Mouse (Mus musculus) myocyte (in vitro differentiated cells): ENCODE results near the gene Haghl. TPM values are rescaled to one million over a fixed set of nuclear protein-coding genes. Genes with fewer than 3 reads are reported as not detected.
"Not testable (repeated sequence)": the region's sequence is repeated elsewhere in the genome, so short reads cannot be mapped to it uniquely, and the experiment has no call there.

Experiments
- H3K27me3 ChIP-seq: one replicate; pipeline ENCODE4 v1.6.1; 2011; ENCODE audit not compliant: control insufficient read depth, insufficient read depth, insufficient read length
- H3K36me3 ChIP-seq: one replicate; pipeline ENCODE4 v1.6.1; 2011; ENCODE audit not compliant: control insufficient read depth, insufficient read depth
- H3K4me2 ChIP-seq: one replicate; pipeline ENCODE4 v1.6.1; 2011; ENCODE audit warnings: low read depth, control low read depth
- H3K4me3 ChIP-seq: one replicate; pipeline ENCODE4 v1.5.1; 2011; ENCODE audit warnings: mild to moderate bottlenecking, control low read depth, moderate library complexity
- H3K79me2 ChIP-seq: one replicate; pipeline ENCODE4 v1.6.1; 2011; ENCODE audit not compliant: control insufficient read depth, insufficient read depth
- H3ac ChIP-seq: one replicate; pipeline ENCODE4 v1.6.1; 2011; ENCODE audit not compliant: control insufficient read depth, insufficient read length
- CEBPB ChIP-seq: IDR thresholded peaks from 2 replicates; pipeline ENCODE4 v1.6.1; 2011; ENCODE audit warnings: mild to moderate bottlenecking, moderate library complexity; ENCODE audit not compliant: poor library complexity, insufficient read depth, severe bottlenecking
- E2F4 ChIP-seq: IDR thresholded peaks from one replicate; pipeline ENCODE4 v1.6.1; 2011; ENCODE audit warnings: mild to moderate bottlenecking, control low read depth, moderate library complexity; ENCODE audit not compliant: insufficient read depth
- MAX ChIP-seq: IDR thresholded peaks from one replicate; pipeline ENCODE4 v1.6.1; 2011; ENCODE audit warnings: low read depth, mild to moderate bottlenecking, control low read depth
- MYOD1 ChIP-seq, 3 experiments: IDR thresholded peaks; one replicate each; pipeline ENCODE4 v1.6.1; 2011; ENCODE audit warnings: control low read depth in 2 of 3, low read depth in 2 of 3, mild to moderate bottlenecking in 2 of 3, moderate library complexity in 1 of 3; ENCODE audit not compliant: insufficient read length in 2 of 3, control insufficient read depth in 1 of 3
- MYOG ChIP-seq, 3 experiments: IDR thresholded peaks; one replicate each; pipeline ENCODE4 v1.6.1; 2011; ENCODE audit warnings: control low read depth in 2 of 3, low read depth in 2 of 3, mild to moderate bottlenecking in 2 of 3; ENCODE audit not compliant: insufficient read length in 2 of 3, control insufficient read depth in 1 of 3, insufficient read depth in 1 of 3
- POLR2A ChIP-seq: IDR thresholded peaks from one replicate; pipeline ENCODE4 v1.6.1; 2011; ENCODE audit warnings: low read depth, mild to moderate bottlenecking, control low read depth, moderate library complexity; ENCODE audit not compliant: insufficient read length
- POLR2AphosphoS2 ChIP-seq: IDR thresholded peaks from one replicate; pipeline ENCODE4 v1.6.1; 2011; ENCODE audit warnings: low read depth, control low read depth; ENCODE audit not compliant: insufficient read length
- REST ChIP-seq: IDR thresholded peaks from one replicate; pipeline ENCODE4 v1.6.1; 2011; ENCODE audit warnings: mild to moderate bottlenecking, control low read depth, moderate library complexity; ENCODE audit not compliant: insufficient read depth, insufficient read length
- SRF ChIP-seq: IDR thresholded peaks from one replicate; pipeline ENCODE4 v1.6.1; 2011; ENCODE audit warnings: low read depth; ENCODE audit not compliant: control insufficient read depth, insufficient read length
- TCF12 ChIP-seq: IDR thresholded peaks from one replicate; pipeline ENCODE4 v1.6.1; 2011; ENCODE audit warnings: mild to moderate bottlenecking, control low read depth; ENCODE audit not compliant: poor library complexity, insufficient read depth, severe bottlenecking
- TCF3 ChIP-seq: IDR thresholded peaks from one replicate; pipeline ENCODE4 v1.6.1; 2011; ENCODE audit warnings: low read depth, control low read depth; ENCODE audit not compliant: insufficient read length
- USF1 ChIP-seq: IDR thresholded peaks from one replicate; pipeline ENCODE4 v1.6.1; 2011; ENCODE audit warnings: low read depth, mild to moderate bottlenecking, control low read depth, moderate library complexity
- polyA plus RNA-seq: library from polyadenylated mRNA; unstranded; fragments of >200 nt; fragmentation: generic; extraction: Trizol; gene quantifications from one replicate; pipeline ENCODE4 v1.2.1, GENCODE M21; 2012; ENCODE audit warnings: missing spikeins

Haghl gene
- polyA plus RNA-seq, 1 experiment: 29.8 TPM

DNA sequence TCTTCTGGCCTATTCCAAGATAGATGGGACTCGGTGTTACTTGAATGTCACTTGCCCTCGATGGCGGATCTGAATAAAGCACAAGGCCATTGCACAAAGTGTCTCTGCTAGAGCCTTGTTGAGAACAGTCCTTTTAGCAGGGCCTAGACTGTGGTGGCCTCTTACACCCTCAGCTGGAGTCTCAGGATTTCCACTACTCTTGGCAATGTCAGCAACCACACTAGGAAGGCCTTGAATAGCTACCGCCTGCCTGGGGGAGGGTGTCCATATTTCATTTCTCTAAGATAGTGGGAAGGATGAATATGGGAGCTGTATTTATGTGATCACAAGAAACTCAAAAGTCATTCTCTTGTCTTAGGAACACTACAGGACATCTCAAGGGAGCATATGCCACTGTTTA lies 37.2 kb downstream of the Haghl start:
- TF ChIP-seq E2F4: no peak
- no peak for TF ChIP-seq REST
- no peak for TF ChIP-seq POLR2AphosphoS2
- no peak for TF ChIP-seq USF1
- no peak for TF ChIP-seq TCF3
- no peak for TF ChIP-seq MYOG (IDR thresholded peaks at IDR 0.05; ENCODE audit: control insufficient read depth in 1 of 3, insufficient read depth in 1 of 3, insufficient read length in 2 of 3, low read depth in 2 of 3)
- no peak for TF ChIP-seq SRF
- TF ChIP-seq CEBPB: no peak
- no peak for TF ChIP-seq POLR2A
- TF ChIP-seq TCF12: no peak
- no peak for TF ChIP-seq MYOD1 (IDR thresholded peaks at IDR 0.05; ENCODE audit: control insufficient read depth in 1 of 3, insufficient read length in 2 of 3, low read depth in 2 of 3)
- no peak for TF ChIP-seq MAX
- Histone ChIP-seq H3K36me3 (no peaks in the 10 kb centered on the region), H3K4me3 (no peak overlapping the region), H3ac (no peak overlapping the region), H3K79me2 (no peaks in the 10 kb centered on the region), H3K27me3 (no peaks in the 10 kb centered on the region), H3K4me2 (no peak overlapping the region)

DNA sequence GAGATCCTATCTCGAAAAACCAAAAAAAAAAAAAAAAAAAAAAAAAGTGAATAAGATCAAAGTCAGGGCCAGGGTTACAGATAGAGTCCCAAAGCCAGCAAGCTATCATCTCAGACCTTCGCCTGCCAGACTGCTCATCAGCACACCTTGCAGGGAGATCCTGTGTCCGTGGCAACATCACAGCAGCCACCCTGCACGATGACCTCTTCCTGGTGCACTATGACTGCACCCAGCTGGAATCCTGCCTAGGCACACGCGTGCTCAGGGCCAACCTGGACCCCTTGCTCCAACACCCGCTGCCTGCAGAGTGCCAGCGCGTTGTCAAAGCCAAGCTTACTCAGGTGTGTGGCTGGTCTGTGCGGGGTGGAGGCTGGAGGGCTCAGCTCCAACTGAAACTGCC lies 41.2 kb downstream of the Haghl start:
- no peak overlapping the region for H3K4me2 ChIP-seq
- H3K27me3 ChIP-seq: peaks cover 8% of the 10 kb centered on the region
- no peak overlapping the region for H3ac ChIP-seq
- no peaks in the 10 kb centered on the region for H3K79me2 ChIP-seq
- H3K4me3 ChIP-seq: no peak overlapping the region
- no peak for TF ChIP-seq REST
- TF ChIP-seq MYOG (IDR thresholded peaks at IDR 0.05; ENCODE audit: control insufficient read depth in 1 of 3, insufficient read depth in 1 of 3, insufficient read length in 2 of 3, low read depth in 2 of 3): no peak
- TF ChIP-seq POLR2AphosphoS2: peak; percentile 37
- no peaks in the 10 kb centered on the region for H3K36me3 ChIP-seq

DNA sequence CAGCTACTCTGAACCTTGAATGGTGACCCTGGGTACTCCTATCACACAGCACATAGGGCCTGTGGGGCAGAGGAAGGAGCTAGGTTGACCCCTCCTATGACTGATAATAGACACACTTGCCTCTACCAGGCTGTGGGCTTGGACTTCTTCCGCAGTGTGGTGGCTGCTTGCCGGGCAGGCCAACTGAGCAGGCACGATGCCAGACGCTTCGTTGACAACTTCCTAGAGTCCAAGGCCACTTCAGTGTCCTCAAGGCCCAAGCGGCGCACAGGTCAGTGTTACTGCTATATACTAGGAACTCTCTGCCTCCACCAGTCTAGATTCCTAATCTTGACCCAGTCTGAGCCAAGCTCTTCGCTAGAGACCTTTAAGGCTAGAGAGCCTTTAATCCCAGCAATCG lies 41.6 kb downstream of the Haghl start:
- Histone ChIP-seq H3K36me3 (no peaks in the 10 kb centered on the region), H3K4me2 (no peak overlapping the region), H3K79me2 (no peaks in the 10 kb centered on the region), H3K4me3 (no peak overlapping the region), H3ac (no peak overlapping the region), H3K27me3 (peaks cover 13% of the 10 kb centered on the region)
- TF ChIP-seq E2F4: no peak
- peak; percentile 44 for TF ChIP-seq POLR2AphosphoS2

DNA sequence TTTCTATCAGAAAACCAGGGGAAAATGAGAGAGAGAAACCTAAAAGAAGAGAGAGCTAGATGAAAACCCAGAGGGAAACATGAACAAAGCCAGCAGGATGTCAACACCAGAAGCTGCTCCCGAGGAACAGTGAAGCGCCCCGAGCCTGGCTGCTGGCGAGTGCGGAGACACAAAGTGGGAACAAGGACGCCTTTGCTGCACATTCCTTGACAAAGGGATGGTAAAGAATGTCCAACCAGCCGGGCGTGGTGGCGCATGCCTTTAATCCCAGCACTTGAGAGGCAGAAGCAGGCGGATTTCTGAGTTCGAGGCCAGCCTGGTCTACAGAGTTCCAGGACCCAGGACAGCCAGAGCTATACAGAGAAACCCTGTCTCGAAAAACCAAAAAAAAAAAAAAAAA lies 44.0 kb downstream of the Haghl start:
- H3K36me3 ChIP-seq, H3ac ChIP-seq, H3K4me2 ChIP-seq, H3K79me2 ChIP-seq, H3K4me3 ChIP-seq: not testable (repeated sequence)
- peaks cover 24% of the 10 kb centered on the region for H3K27me3 ChIP-seq

DNA sequence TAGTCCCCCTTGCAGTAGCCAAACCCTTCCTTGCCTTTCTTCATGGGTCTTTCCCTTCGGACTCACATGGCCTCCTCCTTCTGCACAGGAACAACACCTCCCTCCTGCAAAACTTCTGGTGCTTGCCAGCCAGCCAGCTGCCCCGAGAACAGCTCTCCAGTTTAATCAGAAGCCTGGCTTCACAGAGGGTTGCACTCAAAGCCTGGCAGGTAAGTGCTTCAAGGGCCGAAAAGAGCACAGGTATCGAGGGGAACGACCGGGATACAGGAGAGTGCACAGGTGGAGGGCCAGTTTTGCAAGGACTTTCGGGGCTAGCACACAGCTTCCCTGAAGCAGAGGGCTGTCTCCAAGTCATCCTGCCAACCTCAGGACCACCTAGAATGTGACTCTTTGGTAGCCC lies 46.6 kb downstream of the Haghl start:
- TF ChIP-seq POLR2A: no peak
- no peak for TF ChIP-seq TCF3
- TF ChIP-seq SRF: no peak
- no peak for TF ChIP-seq E2F4
- no peak for TF ChIP-seq MYOD1 (IDR thresholded peaks at IDR 0.05; ENCODE audit: control insufficient read depth in 1 of 3, insufficient read length in 2 of 3, low read depth in 2 of 3)
- TF ChIP-seq REST: no peak
- no peak for TF ChIP-seq MYOG (IDR thresholded peaks at IDR 0.05; ENCODE audit: control insufficient read depth in 1 of 3, insufficient read depth in 1 of 3, insufficient read length in 2 of 3, low read depth in 2 of 3)
- no peak overlapping the region for H3ac ChIP-seq
- no peaks in the 10 kb centered on the region for H3K79me2 ChIP-seq

DNA sequence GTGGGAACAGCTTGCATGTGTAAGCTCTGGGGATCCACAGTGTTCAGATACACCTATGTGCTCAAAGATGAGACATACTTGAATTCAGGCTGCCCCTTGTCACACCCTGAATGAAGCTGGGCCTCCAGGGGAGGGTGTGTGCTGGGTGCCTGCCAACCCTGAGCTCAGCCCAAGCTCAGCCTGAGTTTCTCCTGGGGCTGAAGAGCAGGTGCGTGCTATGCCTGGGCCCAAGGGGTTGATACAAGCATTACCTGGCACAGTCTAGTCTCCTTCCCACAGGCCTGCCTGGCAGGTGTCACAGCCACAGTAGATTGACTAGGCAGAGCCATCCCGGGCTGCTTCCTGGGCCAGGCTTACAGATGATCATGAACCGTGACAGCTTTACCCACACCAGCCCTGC lies 49.7 kb downstream of the Haghl start, which contains the start of gene Mslnl:
Gene Mslnl, plus strand, starts transcription at position 298 of the 400 bp plus-strand sequence.
- H3K4me2 ChIP-seq: no peak within 1 kb of the TSS
- TF ChIP-seq CEBPB: no peak
- TF ChIP-seq TCF12: no peak
- no peak for TF ChIP-seq TCF3
- no peak for TF ChIP-seq SRF
- no peak for TF ChIP-seq REST
- no peak for TF ChIP-seq MAX
- no peak for TF ChIP-seq POLR2A
- no peak for TF ChIP-seq MYOG (IDR thresholded peaks at IDR 0.05; ENCODE audit: control insufficient read depth in 1 of 3, insufficient read depth in 1 of 3, insufficient read length in 2 of 3, low read depth in 2 of 3)
- no peak for TF ChIP-seq POLR2AphosphoS2
- no peak for TF ChIP-seq E2F4
- no peak for TF ChIP-seq MYOD1 (IDR thresholded peaks at IDR 0.05; ENCODE audit: control insufficient read depth in 1 of 3, insufficient read length in 2 of 3, low read depth in 2 of 3)
- no peak for TF ChIP-seq USF1
- H3K27me3 ChIP-seq: peaks cover 19% of the 10 kb centered on the region
- H3ac ChIP-seq: no peak within 1 kb of the TSS
- no peaks in the 10 kb centered on the region for H3K36me3 ChIP-seq
- H3K4me3 ChIP-seq: no peak within 1 kb of the TSS
- H3K79me2 ChIP-seq: no peaks in the 10 kb centered on the region

More for the DNA sequence above, 46.6 kb downstream of the Haghl start:
- Histone ChIP-seq H3K36me3 (no peaks in the 10 kb centered on the region), H3K4me2 (no peak overlapping the region), H3K4me3 (no peak overlapping the region), H3K27me3 (peaks cover 24% of the 10 kb centered on the region)
